Mouse (Mus musculus) lung, postnatal 10 days (tissue): ENCODE results near the gene Zswim3.
"Not testable (repeated sequence)": the region's sequence is repeated elsewhere in the genome, so short reads cannot be mapped to it uniquely, and the experiment has no call there.

ENCODE experiments used
- DNase-seq: peaks from one replicate; pipeline ENCODE4 v3.0.0; 2021

Zswim3 gene

GRCm38 (mm10) chr2:164857101-164857821, 52.4 kb downstream of the Zswim3 start, which contains the start of gene Pltp:
TSS of gene Pltp (minus strand) at chr2:164857711.
- DNase-seq = peak; percentile 88

- no peak for DNase-seq
Observed at GRCm38 (mm10) chr2:164857842-164858553, 53.1 kb downstream of the Zswim3 start.

DNA sequence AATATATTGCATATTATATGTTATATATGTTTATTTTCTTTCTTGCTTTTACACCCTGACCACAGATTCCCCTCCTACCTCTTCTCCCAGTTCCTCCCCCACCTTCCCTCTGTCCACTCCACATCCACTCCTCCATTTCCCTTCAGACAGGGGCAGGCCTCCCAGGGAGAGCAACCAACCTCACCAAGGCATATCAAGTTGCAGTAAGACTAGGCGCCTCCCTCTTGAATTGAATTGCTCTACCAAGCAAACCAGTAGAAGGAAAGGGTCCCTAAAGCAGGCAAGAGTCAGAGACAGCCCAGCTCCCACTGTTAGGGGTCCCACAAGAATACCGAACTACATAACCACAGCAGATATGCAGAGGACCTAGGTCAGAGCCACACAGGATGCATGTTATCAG, 54.3 kb downstream of the Zswim3 start:
- DNase-seq = no peak

- no peak for DNase-seq
Observed at GRCm38 (mm10) chr2:164859640-164860432, 54.9 kb downstream of the Zswim3 start.

GRCm38 (mm10) chr2:164861094-164861493, 56.2 kb downstream of the Zswim3 start:
- peak; percentile 59 for DNase-seq

GRCm38 (mm10) chr2:164862179-164862861, 57.4 kb downstream of the Zswim3 start:
- DNase-seq = peak; percentile 96

- DNase-seq = not testable (repeated sequence)
Observed at GRCm38 (mm10) chr2:164863411-164863810, 58.5 kb downstream of the Zswim3 start.

- no peak for DNase-seq
Observed at GRCm38 (mm10) chr2:164864593-164864992, 59.7 kb downstream of the Zswim3 start.

GRCm38 (mm10) chr2:164866741-164867551, 62.0 kb downstream of the Zswim3 start:
- peak; percentile 92 for DNase-seq

DNA sequence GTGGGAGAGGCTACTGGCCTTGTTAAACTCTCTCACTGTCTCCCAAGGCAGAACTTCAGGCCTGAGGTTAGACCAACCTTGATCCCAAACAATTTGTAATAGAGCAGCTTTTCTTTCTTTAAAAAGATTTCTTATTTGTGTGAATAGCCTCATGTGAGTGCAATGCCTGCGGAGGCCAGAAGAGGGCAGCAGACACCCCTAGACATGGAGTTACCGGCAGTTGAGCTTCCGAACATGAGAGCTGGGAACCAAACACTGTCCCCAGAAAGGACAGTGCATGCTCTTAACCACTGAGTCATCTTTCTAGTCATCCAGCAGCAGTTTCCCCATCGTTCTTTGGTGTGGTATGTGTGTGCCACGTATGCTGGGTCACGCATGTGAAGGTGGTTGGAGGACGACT, 62.7 kb downstream of the Zswim3 start:
- peak; percentile 60 for DNase-seq

DNA sequence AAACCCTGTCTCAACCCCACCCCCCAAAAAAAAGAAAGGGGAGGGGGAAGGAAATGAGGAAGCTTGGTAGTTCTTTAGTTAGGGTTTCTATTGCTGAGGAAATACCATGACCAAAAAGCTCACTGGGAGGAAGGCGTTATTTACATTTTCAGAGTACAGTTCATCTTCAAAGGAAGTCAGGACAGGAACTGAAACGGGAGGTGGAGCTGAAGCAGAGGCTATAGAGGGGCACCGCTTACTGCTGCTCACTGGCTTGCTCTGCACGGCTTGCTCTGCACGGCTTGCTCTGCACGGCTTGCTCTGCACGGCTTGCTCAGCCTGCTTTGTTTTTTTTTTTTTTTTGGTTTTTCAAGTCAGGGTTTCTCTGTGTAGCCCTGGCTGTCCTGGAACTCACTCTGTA, 63.6 kb downstream of the Zswim3 start:
- peak; percentile 52 for DNase-seq
